Mouse (Mus musculus) midbrain, postnatal 0 days (tissue): ENCODE measurements at regions not wholly inside any gene's neighbourhood (a gene's known extent, or its start where the extent isn't known, plus 50 kb on each side); places are given as distances from the start of the nearest gene placed in this dataset.

Experiments used
- ATAC-seq: fragments of 200-750 bp; cut with Nextera tagmentation; 2 replicates; pipeline ENCODE4 v1.8.0; 2017; ENCODE audit warnings: moderate number of reproducible peaks, mild to moderate bottlenecking, moderate TSS enrichment, moderate library complexity; ENCODE audit not compliant: low FRiP score
- DNase-seq: peaks from one replicate; pipeline ENCODE4 v3.0.0-alpha.2; 2015; ENCODE audit warnings: low spot score
- H3K27ac ChIP-seq: fragments of 300-500 bp; sonication (generic); 2 replicates; pipeline ENCODE4 v1.5.1; 2014; ENCODE audit warnings: low read depth, mild to moderate bottlenecking, low read length, mixed read lengths
- H3K27me3 ChIP-seq: fragments of 300-500 bp; sonication (generic); 2 replicates; pipeline ENCODE4 v1.6.1; 2014; ENCODE audit warnings: low read length, control low read depth, mixed read lengths; ENCODE audit not compliant: insufficient read depth
- H3K36me3 ChIP-seq: fragments of 300-500 bp; sonication (generic); 2 replicates; pipeline ENCODE4 v1.6.1; 2014; ENCODE audit warnings: low read length, control low read depth, mixed read lengths; ENCODE audit not compliant: insufficient read depth
- H3K4me1 ChIP-seq: fragments of 300-500 bp; sonication (generic); 2 replicates; pipeline ENCODE4 v1.6.1; 2014; ENCODE audit warnings: mild to moderate bottlenecking, control low read depth, antibody characterized with exemption, low read length, mixed read lengths; ENCODE audit not compliant: insufficient read depth
- H3K4me2 ChIP-seq: fragments of 300-500 bp; sonication (generic); 2 replicates; pipeline ENCODE4 v1.6.1; 2014; ENCODE audit warnings: low read depth, mild to moderate bottlenecking, low read length, mixed read lengths; ENCODE audit not compliant: poor library complexity, severe bottlenecking
- H3K4me3 ChIP-seq: fragments of 300-500 bp; sonication (generic); 2 replicates; pipeline ENCODE4 v1.5.1; 2014; ENCODE audit warnings: low read depth, mild to moderate bottlenecking, low read length, moderate library complexity
- H3K9ac ChIP-seq: fragments of 300-500 bp; sonication (generic); replicated peaks from 2 replicates; pipeline ENCODE4 v1.6.1; 2014; ENCODE audit warnings: mild to moderate bottlenecking, low read length, moderate library complexity, mixed read lengths; ENCODE audit not compliant: poor library complexity, severe bottlenecking
- H3K9me3 ChIP-seq: fragments of 300-500 bp; sonication (generic); 2 replicates; pipeline ENCODE4 v1.6.1; 2016; ENCODE audit warnings: low read length, control low read depth
- CTCF ChIP-seq: IDR thresholded peaks from 2 replicates; pipeline ENCODE4 v1.5.1; 2016; ENCODE audit warnings: antibody characterized with exemption, mild to moderate bottlenecking
- WGBS: fragments of 180-500 bp; shearing (Covaris S2); extraction: QIAGEN DNeasy Blood & Tissue Kit; methylation state at CpG from one replicate; pipeline ENCODE4 v1.1.7; 2014; 5-methylcytosine and 5-hydroxymethylcytosine counted together

DNA sequence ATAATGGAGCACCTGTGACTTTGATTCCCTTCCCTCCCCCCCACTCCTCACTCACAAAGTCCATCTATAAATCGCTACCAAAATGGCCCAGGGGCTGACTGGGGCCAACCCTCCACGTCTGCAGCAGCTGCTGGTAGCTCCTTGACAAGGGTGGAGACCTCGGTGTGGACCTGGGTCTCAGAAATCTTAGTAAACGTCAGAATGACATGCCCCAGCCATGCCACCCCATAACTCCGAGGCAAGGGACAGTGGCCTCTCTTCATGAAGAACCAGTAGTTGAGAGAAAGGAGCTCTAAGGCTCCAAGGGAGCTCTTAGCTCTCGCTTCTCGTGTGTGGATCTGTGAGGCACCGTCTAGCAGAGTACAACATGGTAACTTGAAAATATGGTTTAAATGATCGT, 398.4 kb downstream of the Zfp536 start:
- DNase-seq (no peak), ATAC-seq (no peak)
- Histone ChIP-seq H3K4me1 (no peaks in the 10 kb centered on the region), H3K9ac (no peak overlapping the region), H3K27me3 (no peaks in the 10 kb centered on the region), H3K27ac (no peak overlapping the region), H3K36me3 (no peaks in the 10 kb centered on the region), H3K4me3 (no peak overlapping the region), H3K4me2 (no peak overlapping the region), H3K9me3 (no peaks in the 10 kb centered on the region)
- no peak for TF ChIP-seq CTCF
- WGBS = 53% methylated on average over 9 of the region's 9 CpGs

DNA sequence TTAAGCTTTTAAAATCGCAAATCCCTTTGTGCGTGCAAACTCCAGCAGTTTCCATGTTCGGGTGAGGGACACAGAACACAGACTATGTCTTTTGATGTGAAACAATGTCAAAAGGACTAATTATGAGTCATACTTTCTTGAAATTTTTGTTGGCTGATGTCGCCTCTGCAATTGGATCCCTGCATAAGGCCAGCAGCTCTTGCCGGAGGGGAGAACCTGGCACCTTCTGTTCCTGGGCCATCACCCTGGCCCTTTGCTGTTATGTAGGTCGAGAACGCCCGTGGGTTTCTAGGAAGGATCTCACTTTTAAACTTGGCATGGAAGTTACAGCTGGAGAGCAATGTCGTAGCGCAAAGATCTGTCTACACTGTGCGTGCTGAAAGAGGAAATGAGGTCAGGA, 397.9 kb downstream of the Zfp536 start:
- no peak overlapping the region for H3K27ac ChIP-seq

DNA sequence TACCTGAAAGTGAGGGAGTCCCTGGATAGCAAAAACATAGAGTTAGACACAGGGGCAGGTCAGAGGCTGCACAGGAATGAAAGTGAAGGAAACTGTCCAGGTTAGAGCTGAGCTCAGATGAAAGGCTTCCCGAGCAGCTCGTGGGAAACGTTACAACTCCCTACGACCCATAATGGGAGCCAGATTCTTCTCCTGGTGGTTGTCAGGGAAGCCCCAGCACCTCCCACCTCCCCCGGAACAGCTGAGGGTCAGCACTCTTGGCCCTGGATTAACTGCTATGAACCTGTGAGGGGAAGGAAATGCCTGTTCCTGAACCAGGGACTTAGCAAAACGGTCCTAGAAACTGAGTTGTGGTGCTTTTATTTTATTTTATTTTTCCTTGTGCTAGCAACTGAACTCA, 397.2 kb downstream of the Zfp536 start:
- H3K9me3 ChIP-seq = no peaks in the 10 kb centered on the region
- H3K4me3 ChIP-seq = no peak overlapping the region
- no peak overlapping the region for H3K9ac ChIP-seq
- no peaks in the 10 kb centered on the region for H3K36me3 ChIP-seq
- 23% methylated on average over 6 of the region's 6 CpGs for WGBS
- no peak overlapping the region for H3K4me2 ChIP-seq
- H3K4me1 ChIP-seq = no peaks in the 10 kb centered on the region
- DNase-seq = no peak
- no peak for ATAC-seq
- H3K27me3 ChIP-seq = no peaks in the 10 kb centered on the region
- H3K27ac ChIP-seq = no peak overlapping the region
- no peak for TF ChIP-seq CTCF

More for the DNA sequence above, 397.9 kb downstream of the Zfp536 start:
- DNase-seq (no peak), ATAC-seq (no peak)
- Histone ChIP-seq H3K9me3 (no peaks in the 10 kb centered on the region), H3K36me3 (no peaks in the 10 kb centered on the region), H3K4me2 (no peak overlapping the region), H3K4me3 (no peak overlapping the region), H3K27me3 (no peaks in the 10 kb centered on the region), H3K4me1 (no peaks in the 10 kb centered on the region), H3K9ac (no peak overlapping the region)
- 55% methylated on average over 11 of the region's 11 CpGs for WGBS
- TF ChIP-seq CTCF = no peak

DNA sequence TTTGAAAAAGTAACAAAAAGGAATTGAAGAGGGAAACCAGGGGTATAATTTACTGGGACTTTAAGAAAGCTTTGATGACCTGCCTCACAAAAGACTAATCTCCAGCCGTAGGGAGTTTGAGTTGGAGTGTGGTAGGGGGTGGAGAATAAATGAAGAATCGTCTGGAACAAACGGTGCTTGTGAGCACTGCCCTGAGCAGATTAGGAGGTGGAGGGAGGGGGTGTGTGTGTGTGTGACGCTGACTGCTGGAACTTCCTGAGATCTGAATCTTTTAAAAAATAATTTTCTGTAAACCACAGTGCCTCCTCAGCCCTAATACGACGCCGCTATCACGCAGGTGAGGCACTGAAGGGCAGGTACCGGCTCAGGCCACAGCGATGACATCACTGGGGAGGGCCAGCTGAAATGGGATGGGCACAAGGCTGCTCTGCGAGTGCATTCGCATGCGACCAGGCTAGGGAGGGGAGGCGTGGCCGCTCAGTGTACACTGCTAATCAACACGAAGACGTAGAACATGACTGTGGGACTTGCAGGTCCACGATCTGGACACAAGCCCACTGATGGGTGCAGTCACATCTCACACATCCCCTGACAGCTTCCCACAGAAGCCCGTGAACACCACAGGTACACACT, 395.4 kb downstream of the Zfp536 start:
- peak; percentile 43; the same call in 1 of the 2 replicates for ATAC-seq
- no peaks in the 10 kb centered on the region for H3K27me3 ChIP-seq
- no peaks in the 10 kb centered on the region for H3K4me1 ChIP-seq
- DNase-seq = no peak
- H3K4me2 ChIP-seq = peak overlapping the region; percentile 32; the same call in 1 of the 2 replicates
- TF ChIP-seq CTCF = no peak
- H3K9ac ChIP-seq = peak overlapping the region; percentile 54
- no peak overlapping the region for H3K4me3 ChIP-seq
- no peaks in the 10 kb centered on the region for H3K36me3 ChIP-seq
- 24% methylated on average over 19 of the region's 19 CpGs for WGBS
- H3K27ac ChIP-seq = no peak overlapping the region
- H3K9me3 ChIP-seq = no peaks in the 10 kb centered on the region

DNA sequence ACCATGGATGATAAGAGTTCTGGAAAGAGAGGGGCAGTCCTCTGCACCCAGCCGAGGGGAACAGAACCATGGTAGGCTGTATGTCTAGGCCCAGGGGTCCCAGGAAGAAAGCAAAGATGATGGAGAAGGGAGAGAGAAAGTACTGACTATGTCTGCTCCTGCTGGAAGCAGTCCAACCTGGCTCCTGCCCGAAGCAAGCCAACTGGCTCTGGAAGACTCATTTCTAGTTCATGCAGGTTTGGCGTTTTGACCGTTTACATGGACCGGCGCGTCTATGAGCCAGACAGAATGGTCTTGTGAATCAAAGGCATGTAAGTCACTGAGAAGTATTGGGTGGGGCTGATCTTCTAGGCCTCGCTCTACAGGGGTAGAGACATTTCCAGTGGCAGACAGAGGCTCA, 385.6 kb downstream of the Zfp536 start:
- no peak overlapping the region for H3K4me3 ChIP-seq
- no peak for TF ChIP-seq CTCF
- no peak overlapping the region for H3K9ac ChIP-seq
- 95% methylated on average over 8 of the region's 8 CpGs for WGBS
- H3K27ac ChIP-seq = no peak overlapping the region
- no peaks in the 10 kb centered on the region for H3K27me3 ChIP-seq
- no peaks in the 10 kb centered on the region for H3K36me3 ChIP-seq
- no peak for ATAC-seq
- DNase-seq = no peak
- no peaks in the 10 kb centered on the region for H3K4me1 ChIP-seq
- no peaks in the 10 kb centered on the region for H3K9me3 ChIP-seq
- no peak overlapping the region for H3K4me2 ChIP-seq

DNA sequence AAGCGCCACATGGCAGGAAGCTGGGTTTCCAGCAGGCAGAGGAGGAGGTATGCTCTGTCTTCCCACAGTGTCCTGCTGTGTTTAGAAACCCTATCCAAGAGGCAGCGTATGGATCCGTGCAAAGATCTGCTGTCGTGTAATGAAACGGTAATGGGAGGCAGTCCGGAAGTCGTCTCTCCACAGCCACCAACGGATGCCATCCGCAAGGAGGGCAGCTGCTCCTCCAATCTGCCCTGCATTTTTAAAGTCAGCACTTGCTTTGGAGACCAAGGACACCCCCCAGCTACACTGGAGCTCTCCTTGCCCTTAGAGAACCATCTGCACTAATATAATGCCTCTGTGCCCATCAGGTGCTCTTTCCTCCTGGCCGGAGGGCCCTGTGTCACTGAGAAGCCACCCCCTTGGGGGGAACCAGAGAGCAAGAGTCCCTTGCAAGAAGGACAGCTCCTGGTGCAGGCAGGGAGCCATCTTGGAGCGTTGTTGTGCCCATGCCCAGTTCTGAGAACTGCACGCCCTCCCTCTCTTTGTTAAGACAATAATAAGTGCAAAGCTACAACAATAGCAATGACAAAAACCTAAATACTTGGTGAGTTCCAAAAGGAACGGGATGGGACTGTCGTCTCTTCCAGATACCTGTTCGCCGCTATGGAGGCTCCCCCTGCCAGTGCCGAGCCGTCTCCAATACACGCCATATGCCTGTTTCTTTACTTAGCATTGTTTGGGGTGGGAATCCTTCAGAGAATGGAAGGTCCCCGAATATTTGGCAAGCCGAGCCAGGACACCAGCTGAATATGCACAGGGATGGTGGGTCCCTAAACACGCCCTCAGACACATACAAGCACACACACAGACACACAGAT, 384.4 kb downstream of the Zfp536 start:
- no peak for TF ChIP-seq CTCF
- Histone ChIP-seq H3K36me3 (no peaks in the 10 kb centered on the region), H3K9ac (no peak overlapping the region), H3K4me3 (no peak overlapping the region), H3K27ac (no peak overlapping the region), H3K4me2 (no peak overlapping the region), H3K9me3 (no peaks in the 10 kb centered on the region), H3K4me1 (no peaks in the 10 kb centered on the region), H3K27me3 (no peaks in the 10 kb centered on the region)
- ATAC-seq (no peak), DNase-seq (peak; percentile 62)
- WGBS = 83% methylated on average over 22 of the region's 22 CpGs
